Comparison of ENCODE assay signal across 29 mouse cellular contexts in the genomic region with DNA sequence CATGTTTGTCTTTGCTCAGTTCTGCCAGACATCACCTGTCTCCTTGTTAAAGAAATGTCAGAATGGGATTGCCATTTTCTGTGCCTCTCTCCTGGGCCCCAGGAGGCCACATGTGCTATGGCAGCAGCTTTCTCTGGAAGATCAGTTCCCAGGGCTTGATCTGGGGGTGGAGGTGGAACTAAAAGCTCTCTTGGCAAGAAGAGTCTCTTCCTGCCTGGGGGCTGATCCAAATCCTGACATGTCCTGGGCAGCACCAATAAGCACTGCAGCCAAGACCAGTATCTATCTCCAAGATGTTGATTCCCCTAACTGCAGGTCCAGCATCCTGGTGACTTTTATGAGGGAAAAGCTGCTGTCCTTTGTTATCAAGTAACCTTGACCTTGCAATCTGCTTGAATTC.
DNase-seq lines count a peak whose midpoint lies in the region; ATAC-seq and TF ChIP-seq lines count a peak whose summit lies in the region.
"Had no signal": no experiment of that assay in that cellular context is flagged by ENCODE, and none has a peak within 500 bp of the region (broad histone marks: within the 10 kb centered on the region; RNA-seq: fewer than 3 reads in every experiment).

No protein-coding gene starts in this region.

- H3K4me3 ChIP-seq in liver, embryonic 11.5 days (ENCODE audit: low read depth, low read length): no peak overlapping the region
- H3K4me3 ChIP-seq in lung, postnatal 0 days (ENCODE audit: low read depth, low read length): no peak overlapping the region
- H3K4me3 ChIP-seq: embryonic facial prominence, embryonic 13.5 days; forebrain, embryonic 10.5 days; forebrain, embryonic 15.5 days; heart, adult 2 months; heart, embryonic 12.5 days; limb, embryonic 13.5 days; liver, embryonic 12.5 days; midbrain, embryonic 15.5 days; neural tube, embryonic 15.5 days had no signal

- H3K4me1 ChIP-seq in liver, embryonic 11.5 days (replicated peaks; ENCODE audit: control insufficient read depth, insufficient read depth, low read length): no peaks in the 10 kb centered on the region
- no peaks in the 10 kb centered on the region for H3K4me1 ChIP-seq in lung, postnatal 0 days (ENCODE audit: insufficient read depth, low read depth, low read length)
- H3K4me1 ChIP-seq: embryonic facial prominence, embryonic 13.5 days; forebrain, embryonic 10.5 days; forebrain, embryonic 15.5 days; heart, embryonic 12.5 days; limb, embryonic 13.5 days; liver, embryonic 12.5 days; midbrain, embryonic 15.5 days; neural tube, embryonic 15.5 days had no signal

- ATAC-seq in liver, embryonic 11.5 days (replicated peaks; ENCODE audit: low FRiP score): no peak
- no peak for ATAC-seq in lung, postnatal 0 days
- ATAC-seq: forebrain, embryonic 15.5 days; inflammation-experienced regulatory T-cells, adult 6 months; liver, embryonic 12.5 days; midbrain, embryonic 15.5 days; Patski had no signal

- peak; percentile 5 for DNase-seq in testis, postnatal 14 days (ENCODE audit: low spot score)
- DNase-seq in testis, postnatal 10 days (ENCODE audit: low spot score): no peak
- peak; percentile 8 to 21 for DNase-seq in cerebellum, adult 18-20 months
- DNase-seq in cerebellum, postnatal 10 days: peak; percentile 60 to 76
- DNase-seq in embryo, embryonic 11 days: no peak
- no peak for DNase-seq in liver, embryonic 11.5 days (ENCODE audit: low spot score)
- DNase-seq in lung, postnatal 0 days (ENCODE audit: low spot score): no peak
- DNase-seq: adrenal gland, adult 2 months; adrenal gland, postnatal 36 days; gastrocnemius, postnatal 25 days; heart, adult 2 months; kidney, adult 11 months; kidney, postnatal 14 days; lung, adult 18-20 months; lung, postnatal 10 days; retina, postnatal 1 day; right cerebral cortex, postnatal 14 days; thymus, postnatal 14 days had no signal

- H3K36me3 ChIP-seq in liver, embryonic 11.5 days (ENCODE audit: control insufficient read depth, insufficient read depth, low read length): no peaks in the 10 kb centered on the region
- H3K36me3 ChIP-seq in lung, postnatal 0 days (ENCODE audit: insufficient read depth, low read length): no peaks in the 10 kb centered on the region
- H3K36me3 ChIP-seq: embryonic facial prominence, embryonic 13.5 days; forebrain, embryonic 10.5 days; forebrain, embryonic 15.5 days; heart, embryonic 12.5 days; limb, embryonic 13.5 days; liver, embryonic 12.5 days; midbrain, embryonic 15.5 days; neural tube, embryonic 15.5 days had no signal

- no peaks in the 10 kb centered on the region for H3K9me3 ChIP-seq in liver, embryonic 11.5 days (ENCODE audit: control insufficient read depth, low read length)
- H3K9me3 ChIP-seq in lung, postnatal 0 days (ENCODE audit: low read length): no peaks in the 10 kb centered on the region
- H3K9me3 ChIP-seq: embryonic facial prominence, embryonic 13.5 days; forebrain, embryonic 10.5 days; forebrain, embryonic 15.5 days; heart, embryonic 12.5 days; limb, embryonic 13.5 days; liver, embryonic 12.5 days; midbrain, embryonic 15.5 days; neural tube, embryonic 15.5 days had no signal

- TF ChIP-seq EP300 in lung, postnatal 0 days (IDR thresholded peaks at IDR 0.05): no peak

- H3K9ac ChIP-seq in liver, embryonic 11.5 days (ENCODE audit: low read depth, low read length): no peak overlapping the region
- no peak overlapping the region for H3K9ac ChIP-seq in lung, postnatal 0 days (replicated peaks; ENCODE audit: low read depth)
- H3K9ac ChIP-seq: embryonic facial prominence, embryonic 13.5 days; forebrain, embryonic 15.5 days; heart, embryonic 12.5 days; hindbrain, embryonic 14.5 days; limb, embryonic 13.5 days; liver, embryonic 12.5 days; midbrain, embryonic 15.5 days; neural tube, embryonic 15.5 days had no signal

- H3K27me3 ChIP-seq in liver, embryonic 11.5 days (replicated peaks; ENCODE audit: control insufficient read depth, insufficient read depth, low read length): no peaks in the 10 kb centered on the region
- no peaks in the 10 kb centered on the region for H3K27me3 ChIP-seq in lung, postnatal 0 days (replicated peaks; ENCODE audit: insufficient read depth, low read length)
- H3K27me3 ChIP-seq: embryonic facial prominence, embryonic 13.5 days; forebrain, embryonic 15.5 days; heart, embryonic 12.5 days; limb, embryonic 13.5 days; liver, embryonic 12.5 days; midbrain, embryonic 15.5 days; neural tube, embryonic 15.5 days; Patski had no signal

- no peak overlapping the region for H3K4me2 ChIP-seq in liver, embryonic 11.5 days
- H3K4me2 ChIP-seq in lung, postnatal 0 days (replicated peaks; ENCODE audit: low read depth, low read length): no peak overlapping the region
- H3K4me2 ChIP-seq: embryonic facial prominence, embryonic 13.5 days; forebrain, embryonic 15.5 days; heart, embryonic 12.5 days; hindbrain, embryonic 14.5 days; limb, embryonic 13.5 days; liver, embryonic 12.5 days; midbrain, embryonic 15.5 days; neural tube, embryonic 15.5 days had no signal

- no peak for TF ChIP-seq CTCF in lung, postnatal 0 days (IDR thresholded peaks at IDR 0.05)

- H3K27ac ChIP-seq in liver, embryonic 11.5 days (ENCODE audit: low read depth, low read length): no peak overlapping the region
- H3K27ac ChIP-seq in lung, postnatal 0 days (ENCODE audit: low read length): no peak overlapping the region
- H3K27ac ChIP-seq: embryonic facial prominence, embryonic 13.5 days; forebrain, embryonic 10.5 days; forebrain, embryonic 15.5 days; heart, adult 2 months; hindbrain, embryonic 14.5 days; limb, embryonic 13.5 days; liver, embryonic 12.5 days; midbrain, embryonic 15.5 days; neural tube, embryonic 15.5 days had no signal

Comparison
In these comparisons a context has a peak if more than half of its experiments do, and no peak if none do; other contexts are left out.
1. DNase-seq: peak in testis, postnatal 14 days (single experiment), cerebellum, adult 18-20 months (2 of 2) and cerebellum, postnatal 10 days (2 of 2); none in testis, postnatal 10 days (single experiment), embryo, embryonic 11 days (single experiment), liver, embryonic 11.5 days (single experiment) and lung, postnatal 0 days (single experiment).